Mouse (Mus musculus): ENCODE results near the gene H2-M10.1. TPM values are rescaled to one million over a fixed set of nuclear protein-coding genes. Genes with fewer than 3 reads are reported as not detected.

The H2-M10.1 gene
- total and polyA plus RNA-seq, 2 experiments from 2014 or later = not detected

GRCm38 (mm10) chr17:36274776-36275175 lies 51.2 kb downstream of the H2-M10.1 start:
- 89% methylated on average over 4 of the region's 4 CpGs for WGBS
- TF ChIP-seq CTCF (IDR thresholded peaks at IDR 0.05; ENCODE audit: low read depth) = no peak
- no peaks in the 10 kb centered on the region; the same call in none of the 2 replicates for H3K36me3 ChIP-seq (ENCODE audit: insufficient read depth, low read length)
- H3K4me1 ChIP-seq (ENCODE audit: insufficient read depth, low read length) = peaks cover 22% of the 10 kb centered on the region
- ATAC-seq = no peak
- no peak overlapping the region for H3K27ac ChIP-seq
- no peak overlapping the region for H3K4me3 ChIP-seq (ENCODE audit: low read length)
- H3K27me3 ChIP-seq (ENCODE audit: insufficient read depth, low read length) = no peaks in the 10 kb centered on the region
- no peak overlapping the region for H3K9ac ChIP-seq (replicated peaks; ENCODE audit: low read length)
- no peak for DNase-seq (ENCODE audit: low spot score)
- no peak overlapping the region for H3K4me2 ChIP-seq (ENCODE audit: low read depth, low read length)
- no peaks in the 10 kb centered on the region for H3K9me3 ChIP-seq (ENCODE audit: low read length)

- no peak for TF ChIP-seq CTCF (IDR thresholded peaks at IDR 0.05; ENCODE audit: low read depth)
- no peak overlapping the region for H3K4me2 ChIP-seq (ENCODE audit: low read depth, low read length)
- H3K9ac ChIP-seq (replicated peaks; ENCODE audit: low read length) = no peak overlapping the region
- no peak overlapping the region for H3K4me3 ChIP-seq (ENCODE audit: low read length)
- DNase-seq (ENCODE audit: low spot score) (no peak), ATAC-seq (no peak)
- no peaks in the 10 kb centered on the region for H3K9me3 ChIP-seq (ENCODE audit: low read length)
- no peaks in the 10 kb centered on the region for H3K27me3 ChIP-seq (ENCODE audit: insufficient read depth, low read length)
- H3K36me3 ChIP-seq (ENCODE audit: insufficient read depth, low read length) = no peaks in the 10 kb centered on the region; the same call in none of the 2 replicates
- no peak overlapping the region for H3K27ac ChIP-seq
- peaks cover 22% of the 10 kb centered on the region for H3K4me1 ChIP-seq (ENCODE audit: insufficient read depth, low read length)
- WGBS = 89% methylated on average over 4 of the region's 4 CpGs
These were observed 52.2 kb downstream of the H2-M10.1 start for GRCm38 (mm10) chr17:36273796-36274195.

Other genes with a start within 250 kb of the H2-M10.1 start
- gene Gm19684, start 204.5 kb downstream of the H2-M10.1 start, total RNA-seq (2014; rRNA removed) = not detected in 2 replicates
- not detected in 2 replicates for gene Gm19684, start 204.5 kb downstream of the H2-M10.1 start, polyA plus RNA-seq (2015; fragmentation: Nextera tagmentation; extraction: Ambion mirVana)
- gene Gm7030, start 196.7 kb downstream of the H2-M10.1 start, total RNA-seq (2014; rRNA removed) = not detected in 2 replicates
- gene Gm7030, start 196.7 kb downstream of the H2-M10.1 start, polyA plus RNA-seq (2015; fragmentation: Nextera tagmentation; extraction: Ambion mirVana) = not detected in 2 replicates
- not detected in 2 replicates for gene Gm8909, start 157.6 kb downstream of the H2-M10.1 start, total RNA-seq (2014; rRNA removed)
- gene Gm8909, start 157.6 kb downstream of the H2-M10.1 start, polyA plus RNA-seq (2015; fragmentation: Nextera tagmentation; extraction: Ambion mirVana) = 0.28 and 0.35 TPM in 2 replicates
- gene H2-T3, start 135.9 kb downstream of the H2-M10.1 start, total RNA-seq (2014; rRNA removed) = not detected in 2 replicates
- gene H2-T3, start 135.9 kb downstream of the H2-M10.1 start, polyA plus RNA-seq (2015; fragmentation: Nextera tagmentation; extraction: Ambion mirVana) = not detected in 2 replicates
- gene Rpp21, start 68.1 kb downstream of the H2-M10.1 start, total RNA-seq (2014; rRNA removed) = 29.8 and 54.6 TPM in 2 replicates
- gene Rpp21, start 68.1 kb downstream of the H2-M10.1 start, polyA plus RNA-seq (2015; fragmentation: Nextera tagmentation; extraction: Ambion mirVana) = 154 and 160 TPM in 2 replicates
- gene Trim39, start 53.9 kb downstream of the H2-M10.1 start, total RNA-seq (2014; rRNA removed) = 18.5 and 22.9 TPM in 2 replicates
- gene Trim39, start 53.9 kb downstream of the H2-M10.1 start, polyA plus RNA-seq (2015; fragmentation: Nextera tagmentation; extraction: Ambion mirVana) = 13.0 and 13.3 TPM in 2 replicates
- not detected in 2 replicates for gene H2-M10.2, start 39.7 kb downstream of the H2-M10.1 start, total RNA-seq (2014; rRNA removed)
- not detected in 2 replicates for gene H2-M10.2, start 39.7 kb downstream of the H2-M10.1 start, polyA plus RNA-seq (2015; fragmentation: Nextera tagmentation; extraction: Ambion mirVana)
- gene H2-M10.3, start 42.3 kb upstream of the H2-M10.1 start, total RNA-seq (2014; rRNA removed) = not detected in 2 replicates
- gene H2-M10.3, start 42.3 kb upstream of the H2-M10.1 start, polyA plus RNA-seq (2015; fragmentation: Nextera tagmentation; extraction: Ambion mirVana) = not detected in 2 replicates
- gene H2-M10.4, start 136.2 kb upstream of the H2-M10.1 start, total RNA-seq (2014; rRNA removed) = not detected in 2 replicates
- not detected in 2 replicates for gene H2-M10.4, start 136.2 kb upstream of the H2-M10.1 start, polyA plus RNA-seq (2015; fragmentation: Nextera tagmentation; extraction: Ambion mirVana)
- gene H2-M11, start 220.9 kb upstream of the H2-M10.1 start, total RNA-seq (2014; rRNA removed) = not detected in 2 replicates
- gene H2-M11, start 220.9 kb upstream of the H2-M10.1 start, polyA plus RNA-seq (2015; fragmentation: Nextera tagmentation; extraction: Ambion mirVana) = not detected in 2 replicates

Data from hindbrain, postnatal 0 days (tissue).